Mouse (Mus musculus) adrenal gland, adult 2 months (tissue): Measurements from ENCODE around the gene Scfd1. TPM values are rescaled to one million over a fixed set of nuclear protein-coding genes. Genes with fewer than 3 reads are reported as not detected.

Experiments used
- DNase-seq: peaks from one replicate; pipeline ENCODE4 v3.0.0; 2021
- long read RNA-seq: library from polyadenylated mRNA; stranded (forward); transcript quantifications from one replicate; pipeline ENCODE4 v2.0.0, GENCODE M21; 2021
- polyA plus RNA-seq: library from polyadenylated mRNA; depleted of rRNA; stranded (reverse); fragments of >200 nt; gene quantifications from 2 replicates; pipeline ENCODE4 v1.2.3, GENCODE M21; 2012; rRNA removed
- total RNA-seq, 2 experiments: library from RNA; stranded (reverse); gene quantifications; 2 replicates each; pipeline ENCODE4 v1.2.3; 2021

Scfd1 gene
- total RNA-seq: 10 to 100 TPM; 65.3 to 69.9 TPM
- polyA plus RNA-seq: 1.9 and 2.6 TPM in 2 replicates
- long read RNA-seq, transcript Scfd1-201 (25 exons, 2,096 nt): major isoform, 43 of 51 reads
- long read RNA-seq, partial matches to known transcripts: 2 of 51 reads
- long read RNA-seq, other reads (novel, unspliced or antisense): 6 of 51 reads

DNA sequence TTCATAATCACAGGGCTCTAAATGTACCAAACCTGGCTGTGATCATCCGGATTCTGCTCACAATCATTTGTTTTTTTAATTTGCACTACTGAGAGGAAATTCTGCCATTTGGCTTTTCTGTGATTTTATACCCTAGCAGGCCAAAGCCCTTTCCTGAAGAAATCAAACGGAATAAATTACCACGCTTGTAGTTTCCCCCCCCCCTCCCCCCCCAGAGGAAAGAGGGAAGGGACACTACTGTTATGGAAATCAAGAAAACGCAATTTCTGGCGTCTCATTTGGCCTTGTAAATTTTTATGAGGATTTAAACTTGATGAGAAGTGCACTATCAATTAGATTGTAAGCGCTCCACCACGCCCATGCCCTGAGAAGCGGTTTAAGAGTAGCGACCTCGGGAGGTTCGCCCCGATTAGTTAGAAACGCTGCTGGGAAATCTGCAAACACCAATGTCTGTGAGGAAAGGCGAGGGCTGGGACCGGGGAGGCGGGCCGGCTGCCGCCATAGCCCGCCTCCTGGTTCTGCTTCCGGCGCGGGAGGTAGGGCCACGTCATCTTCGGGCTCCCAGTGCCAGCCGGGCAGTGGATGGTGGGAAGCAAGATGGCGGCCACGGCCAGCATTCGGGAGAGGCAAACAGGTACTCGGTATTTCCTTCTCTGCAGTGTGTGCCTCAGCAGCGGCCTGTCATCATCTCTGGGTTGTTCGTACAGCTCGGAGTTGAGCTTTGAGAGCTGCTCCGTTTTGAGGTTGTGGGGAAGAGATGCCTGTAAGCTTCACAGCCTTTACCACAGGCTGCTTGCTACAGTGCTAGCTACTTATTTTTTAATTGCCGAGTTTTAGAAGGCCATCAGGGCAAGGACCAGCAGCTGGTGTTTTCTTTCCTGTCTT, at the start of gene Scfd1:
Gene Scfd1 (plus strand): TSS at position 508 of the 885 bp plus-strand sequence.
- peak; percentile 96 for DNase-seq

DNA sequence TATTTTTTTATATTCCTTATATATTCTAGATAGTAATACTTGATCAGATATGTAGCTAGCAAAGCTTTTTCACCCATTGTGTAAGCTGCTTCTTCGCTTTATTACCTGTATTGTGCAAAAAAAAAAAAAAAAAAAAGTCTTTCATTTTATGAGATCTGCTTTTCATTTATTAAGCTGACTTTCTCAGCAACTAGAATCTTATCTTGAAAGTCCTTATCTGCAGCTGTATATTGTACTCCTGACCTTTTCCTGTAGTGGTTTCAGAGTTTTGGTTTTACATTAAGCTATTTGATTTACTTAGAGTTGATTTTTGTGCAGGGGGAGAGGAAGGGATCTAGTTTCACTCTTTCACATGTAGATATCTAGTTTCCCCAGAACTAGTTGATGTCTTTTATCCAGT, 40.3 kb upstream of the Scfd1 start:
- DNase-seq: no peak

- no peak for DNase-seq
Measured at GRCm38 (mm10) chr12:51346121-51346520, 31.2 kb upstream of the Scfd1 start.

GRCm38 (mm10) chr12:51347988-51348697, 29.2 kb upstream of the Scfd1 start, which contains the start of gene G2e3:
Gene G2e3, plus strand, starts transcription at chr12:51348061.
- DNase-seq: peak; percentile 94

- no peak for DNase-seq
Measured at GRCm38 (mm10) chr12:51348698-51348998, 28.7 kb upstream of the Scfd1 start.

DNA sequence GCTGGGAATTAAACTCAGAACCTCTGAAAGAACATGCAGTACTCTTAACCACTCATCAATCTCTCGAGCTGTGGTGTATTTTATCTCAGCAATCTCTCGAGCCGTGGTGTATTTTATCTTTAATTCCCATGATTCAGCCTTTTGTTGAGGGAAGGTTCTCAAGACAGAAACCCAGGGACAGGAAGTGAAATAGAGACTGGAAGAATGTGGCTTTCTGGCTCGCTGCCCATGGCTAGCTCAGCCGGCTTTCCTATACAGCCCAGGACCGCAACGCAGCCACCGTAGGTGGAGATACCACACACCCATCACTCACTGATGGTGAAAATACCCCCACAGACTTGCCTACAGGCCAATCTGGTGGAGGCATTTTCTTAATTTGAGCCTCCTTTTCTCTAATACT, 22.0 kb upstream of the Scfd1 start:
- peak; percentile 14 for DNase-seq

GRCm38 (mm10) chr12:51361294-51361693, 16.0 kb upstream of the Scfd1 start:
- DNase-seq: no peak

DNA sequence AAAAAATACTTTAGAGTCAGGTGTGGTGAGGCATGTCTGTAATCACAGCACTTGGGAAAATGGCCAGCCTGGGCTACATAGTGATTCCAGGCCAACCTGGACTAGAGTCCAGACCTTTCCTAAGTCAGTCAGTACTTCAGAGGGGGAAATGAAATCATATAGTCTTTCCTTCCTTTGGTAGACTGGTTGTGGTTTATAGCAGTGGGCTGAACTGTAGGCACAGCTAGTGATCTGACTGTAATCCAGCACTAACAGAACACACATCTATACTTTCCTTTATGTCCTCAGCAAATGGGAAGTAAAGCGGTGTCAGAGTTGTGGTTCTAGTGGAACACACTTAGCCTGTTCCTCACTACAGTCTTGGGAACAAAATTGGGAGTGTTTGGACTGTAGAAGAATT, 14.4 kb upstream of the Scfd1 start:
- no peak for DNase-seq

DNA sequence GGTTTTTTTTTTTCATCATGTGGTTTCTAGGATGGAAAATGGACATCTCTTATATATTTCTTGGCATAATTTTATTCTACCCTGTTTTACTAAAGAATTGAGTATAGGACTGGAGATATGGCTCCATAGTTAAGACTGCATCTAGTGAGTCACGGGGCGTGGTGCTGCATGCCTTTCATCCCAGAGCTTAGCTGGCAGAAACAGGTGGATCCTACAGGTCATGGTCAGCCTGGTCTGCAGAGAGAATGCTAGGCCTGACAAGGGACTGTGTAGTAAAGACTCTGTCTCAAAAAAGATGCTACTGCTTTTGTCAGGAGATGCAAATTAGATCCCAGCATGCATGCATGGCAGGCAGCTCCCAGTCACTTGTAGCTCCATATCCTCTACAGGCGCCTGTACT, 8.8 kb upstream of the Scfd1 start:
- DNase-seq: no peak

- DNase-seq: no peak
Measured at GRCm38 (mm10) chr12:51377888-51378190, 529 bp downstream of the Scfd1 start.

GRCm38 (mm10) chr12:51399871-51400270, 22.6 kb downstream of the Scfd1 start:
- DNase-seq: no peak

DNA sequence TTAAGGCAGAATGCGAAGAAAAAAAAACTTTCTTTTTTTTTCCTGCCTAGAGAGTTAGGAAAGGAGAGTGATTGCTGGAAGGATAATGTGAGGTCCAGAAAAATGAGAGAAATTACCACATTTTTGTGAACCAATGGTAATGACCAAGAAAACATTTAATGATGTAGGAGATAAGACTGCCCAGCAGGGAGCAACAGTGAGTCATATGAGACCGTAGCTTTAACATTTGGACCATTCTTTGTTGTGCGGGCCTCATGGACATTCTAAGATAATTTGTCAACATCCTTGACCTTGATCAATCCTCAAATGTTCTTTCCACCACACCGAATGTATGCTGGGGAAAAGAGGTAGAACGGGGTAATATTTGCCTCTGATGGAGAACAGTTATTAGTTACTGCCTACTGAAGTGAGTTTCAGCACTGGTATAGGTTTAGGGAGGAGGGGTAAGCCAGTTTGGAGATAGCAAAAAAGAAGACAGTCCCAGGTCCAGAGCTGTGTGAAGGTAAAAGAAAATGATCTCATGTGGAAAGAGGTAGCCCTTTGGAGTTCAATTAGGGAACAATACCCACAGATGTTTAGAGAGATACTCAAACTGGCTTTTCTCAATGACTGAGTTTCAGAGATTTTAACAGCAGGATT, 24.9 kb downstream of the Scfd1 start:
- no peak for DNase-seq

DNA sequence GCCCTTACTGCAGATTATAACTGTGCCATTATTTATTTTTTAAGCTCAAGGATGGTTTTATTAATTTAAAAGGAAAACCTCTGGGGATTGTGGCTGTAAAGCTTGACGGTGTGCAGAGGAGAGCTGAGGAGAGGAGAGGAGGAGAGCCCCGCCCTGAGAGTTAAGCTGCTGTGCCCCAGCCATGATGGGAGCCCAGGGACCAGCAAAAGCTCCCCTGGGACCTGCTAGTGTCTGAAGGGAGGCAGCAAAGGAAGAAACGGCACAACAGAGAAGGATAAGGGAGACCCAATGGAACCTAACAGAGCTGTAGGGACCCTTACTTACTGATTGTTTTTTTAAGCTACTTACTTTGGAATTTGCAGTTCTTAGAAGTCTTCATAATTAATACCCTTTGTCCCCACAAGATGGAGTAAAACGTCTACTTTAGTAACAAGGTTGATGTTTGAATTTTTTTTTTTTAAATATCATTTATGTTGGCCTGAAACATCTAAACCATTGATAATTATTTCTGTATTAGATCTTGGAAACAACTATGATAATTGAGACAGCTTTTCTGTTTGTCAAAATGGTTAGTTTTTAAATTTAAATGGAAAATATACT, 26.8 kb downstream of the Scfd1 start:
- no peak for DNase-seq

- DNase-seq: no peak
Measured at GRCm38 (mm10) chr12:51411362-51411761, 34.1 kb downstream of the Scfd1 start.

GRCm38 (mm10) chr12:51437541-51437940, 60.2 kb downstream of the Scfd1 start:
- DNase-seq: no peak

GRCm38 (mm10) chr12:51438311-51438710, 61.0 kb downstream of the Scfd1 start:
- no peak for DNase-seq

DNA sequence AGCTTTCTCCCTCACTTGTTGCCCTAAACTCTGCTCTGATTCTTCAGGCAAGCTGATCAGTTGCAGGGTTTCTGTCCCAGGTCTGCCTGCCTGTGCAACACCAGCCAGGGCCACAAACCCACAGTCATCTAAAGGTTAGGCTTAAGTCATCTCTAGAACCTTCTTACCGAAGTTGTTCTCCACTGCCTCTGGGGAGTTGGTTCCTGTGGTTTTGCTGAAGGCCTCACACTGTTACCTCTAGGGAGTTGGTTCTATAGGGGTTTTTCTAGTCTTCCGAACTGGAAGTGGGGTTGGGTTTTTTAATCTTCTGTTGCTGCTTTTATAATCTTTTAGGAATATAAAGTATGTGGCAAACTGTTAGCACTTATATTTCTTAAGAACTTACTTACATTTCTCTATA, 72.0 kb downstream of the Scfd1 start:
- no peak for DNase-seq

DNA sequence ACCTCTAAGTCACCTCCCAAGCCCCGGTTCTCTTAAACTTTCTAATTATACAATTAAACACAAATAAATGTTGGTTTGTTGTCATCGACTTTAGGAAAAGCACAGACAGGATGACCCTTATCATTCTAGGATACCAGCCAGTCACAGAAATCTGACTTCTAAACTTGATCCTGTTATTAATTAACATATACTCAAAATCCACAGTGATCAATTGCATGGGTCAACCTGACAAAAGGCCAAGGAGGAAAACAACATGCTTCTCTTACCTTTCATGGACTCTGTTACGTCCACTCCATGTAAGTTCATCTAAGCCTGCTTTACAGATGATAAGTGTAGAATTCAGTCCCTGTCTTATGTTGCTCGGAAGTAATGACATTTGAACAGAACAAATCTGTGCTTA, 93.6 kb downstream of the Scfd1 start:
- DNase-seq: no peak

GRCm38 (mm10) chr12:51481246-51481645, 103.9 kb downstream of the Scfd1 start:
- peak; percentile 11 for DNase-seq

DNA sequence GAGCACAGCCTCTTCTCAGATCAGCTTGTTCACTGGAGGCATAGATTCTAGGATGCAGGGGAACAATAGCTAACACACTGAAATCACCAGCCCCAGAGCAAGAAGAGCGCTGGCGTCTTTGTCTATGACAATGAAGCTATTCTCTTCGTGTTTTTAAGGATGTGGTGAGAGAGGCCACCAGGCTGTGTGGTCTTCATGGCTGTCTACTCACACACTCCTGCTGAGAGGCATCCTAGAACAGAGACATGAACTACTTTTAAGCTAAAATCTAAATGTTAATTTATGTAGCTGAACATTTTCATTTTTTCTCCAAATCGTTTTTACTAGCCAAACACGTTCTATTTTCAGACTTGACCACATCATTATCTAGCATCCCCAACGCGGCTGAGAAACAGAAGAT, 114.7 kb downstream of the Scfd1 start:
- no peak for DNase-seq

DNA sequence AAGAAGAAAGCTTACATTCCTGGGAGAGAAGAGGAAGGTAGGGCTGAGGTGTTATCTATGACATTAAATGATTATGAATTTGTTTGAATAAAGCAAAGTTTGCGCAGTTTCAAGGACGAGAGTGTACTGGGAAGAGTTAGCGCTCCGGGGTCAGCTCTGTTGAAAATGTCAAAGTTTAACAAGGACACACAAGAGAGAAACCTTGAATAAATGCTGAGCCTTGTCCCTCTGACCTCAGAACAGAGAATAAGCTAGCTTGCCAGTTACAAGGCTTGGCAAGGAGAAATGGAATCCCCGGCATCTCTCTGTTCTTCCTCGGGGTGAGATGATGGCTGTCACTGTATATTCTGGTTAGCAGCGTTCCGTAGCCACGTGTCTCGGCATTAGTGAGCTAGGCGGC, 116.2 kb downstream of the Scfd1 start:
- DNase-seq: peak; percentile 35

GRCm38 (mm10) chr12:51494641-51495040, 117.3 kb downstream of the Scfd1 start:
- DNase-seq: no peak
